Mouse (Mus musculus): ENCODE results near the gene Ccnd3.
A peak's percentile ranks its signal among the peaks of the same experiment; 100 is the strongest.

Gene Ccnd3

DNA sequence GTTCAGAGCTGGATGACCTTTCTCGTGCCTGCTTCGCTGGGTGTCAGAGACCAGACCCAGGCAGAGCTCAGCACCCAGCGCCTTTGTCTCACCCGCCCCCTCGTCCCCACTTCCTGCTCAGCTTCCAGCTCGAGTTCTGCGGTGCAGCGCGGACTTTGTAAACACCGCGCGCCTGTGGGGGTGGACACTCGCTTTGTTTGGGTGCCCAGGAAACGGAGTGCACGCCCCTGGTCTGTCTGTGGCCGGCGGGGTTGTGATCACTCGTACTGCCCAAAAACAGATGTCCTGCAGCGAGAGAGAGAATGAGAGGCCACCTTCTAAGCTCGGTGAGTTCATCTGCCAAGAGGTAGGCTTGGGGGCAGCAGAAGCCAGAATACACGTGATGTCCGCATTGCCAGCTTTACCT, at the start of gene Ccnd3:
TSS of gene Ccnd3 (plus strand) at position 111 of the 406 bp plus-strand sequence.
- peak; percentile 64 for DNase-seq (ENCODE audit: low spot score)

DNA sequence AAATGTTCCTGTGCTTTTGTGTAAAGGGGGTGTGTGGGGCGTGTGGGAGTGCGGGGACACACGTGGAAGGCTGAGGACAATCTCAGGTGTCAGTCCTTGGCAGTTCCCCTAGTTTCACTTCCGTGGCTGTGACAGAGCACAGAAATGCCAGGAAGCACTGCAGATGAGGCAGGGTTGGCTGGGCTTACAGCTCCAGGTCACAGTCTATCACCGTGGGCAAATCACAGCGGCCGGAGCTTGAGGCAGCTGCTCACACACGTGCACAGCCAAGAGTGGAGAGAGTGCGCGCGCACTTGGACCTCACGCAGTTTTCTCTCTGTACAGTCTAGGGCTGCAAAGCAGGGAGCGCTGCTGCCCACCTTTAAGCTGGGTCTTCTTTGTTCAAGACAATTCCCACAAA, 46.5 kb upstream of the Ccnd3 start:
- DNase-seq (ENCODE audit: low spot score): no peak

DNA sequence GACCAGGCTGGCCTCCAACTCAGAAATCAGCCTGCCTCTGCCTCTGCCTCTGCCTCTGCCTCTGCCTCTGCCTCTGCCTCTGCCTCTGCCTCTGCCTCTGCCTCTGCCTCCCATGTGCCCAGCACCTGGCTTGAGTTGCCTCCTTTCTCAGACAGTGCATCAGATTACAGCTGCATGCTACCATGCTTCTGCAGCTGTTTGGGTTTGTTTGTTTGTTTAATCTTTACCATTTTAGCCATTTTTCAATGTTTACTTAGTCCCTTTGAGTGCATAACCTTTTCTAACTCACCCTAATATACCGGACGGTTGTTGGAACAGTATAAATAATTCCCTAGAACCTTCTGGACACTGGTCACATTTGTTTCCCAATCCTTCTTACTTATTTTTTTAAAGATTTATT, 45.9 kb upstream of the Ccnd3 start:
- no peak for DNase-seq (ENCODE audit: low spot score)

DNA sequence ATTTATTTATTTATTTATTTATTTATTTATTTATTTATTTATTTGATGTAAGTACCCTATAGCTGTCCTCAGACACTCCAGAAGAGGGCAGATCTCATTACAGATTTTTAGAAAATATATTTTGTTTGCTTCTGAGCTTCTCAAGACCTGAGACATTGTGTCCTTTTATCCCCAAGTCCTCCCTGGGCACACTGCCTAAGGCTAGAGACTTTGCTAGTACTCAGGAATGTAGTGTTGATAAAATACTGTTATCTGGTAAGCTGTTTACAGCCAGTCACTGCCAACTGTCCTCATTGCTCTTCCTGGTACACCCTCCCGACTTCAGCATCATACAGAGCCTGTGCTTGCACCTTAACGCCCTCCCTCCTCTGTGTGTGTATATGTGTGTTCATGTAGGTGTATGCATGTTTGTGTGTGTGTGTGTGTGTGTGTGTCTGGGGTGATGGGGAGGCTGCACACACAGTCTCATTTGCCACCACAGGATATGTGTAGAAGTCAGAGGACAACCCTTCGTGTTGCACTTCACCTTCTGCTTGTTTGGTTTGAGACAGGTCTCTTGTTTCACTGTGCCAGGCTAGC, 45.4 kb upstream of the Ccnd3 start:
- no peak for DNase-seq (ENCODE audit: low spot score)

DNA sequence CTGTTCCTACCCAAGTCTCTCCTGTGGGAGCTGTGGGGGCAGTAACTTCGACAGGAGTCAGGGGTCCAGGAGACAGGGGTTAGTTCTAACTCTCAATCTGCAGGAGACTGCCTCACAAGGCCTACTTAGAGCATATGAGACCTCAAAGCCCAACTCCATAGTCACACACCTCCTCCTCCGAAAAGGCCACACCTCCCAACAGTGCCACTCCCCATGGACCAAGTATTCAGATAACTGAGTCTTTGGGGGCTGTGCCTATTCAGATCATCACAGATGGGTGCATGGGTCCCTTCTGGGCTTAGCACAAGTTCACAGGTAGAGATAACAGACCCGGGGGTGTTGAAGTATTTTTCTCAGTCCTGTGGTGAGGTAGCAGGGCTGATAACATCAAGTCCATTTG, 43.2 kb upstream of the Ccnd3 start:
- no peak for DNase-seq (ENCODE audit: low spot score)

DNA sequence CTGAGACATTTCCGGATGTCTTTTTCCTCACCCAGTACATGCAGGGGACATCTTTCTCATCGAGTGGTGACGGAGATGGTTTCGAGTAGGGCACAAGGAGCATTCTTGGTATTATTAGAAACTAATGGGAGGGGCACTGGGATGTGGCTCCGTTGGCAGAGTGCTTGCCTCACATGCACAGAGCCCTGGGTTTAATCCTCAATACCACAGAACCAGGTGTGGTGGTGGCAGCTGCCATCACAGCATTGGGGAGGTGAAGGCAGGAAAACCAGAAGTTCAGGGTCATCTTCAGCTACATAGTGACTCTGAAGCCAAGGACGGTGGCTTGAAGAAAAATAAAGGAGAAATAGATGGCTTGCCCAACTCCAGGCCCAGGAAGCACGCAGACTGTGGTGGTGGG, 42.6 kb upstream of the Ccnd3 start:
- DNase-seq (ENCODE audit: low spot score): no peak

DNA sequence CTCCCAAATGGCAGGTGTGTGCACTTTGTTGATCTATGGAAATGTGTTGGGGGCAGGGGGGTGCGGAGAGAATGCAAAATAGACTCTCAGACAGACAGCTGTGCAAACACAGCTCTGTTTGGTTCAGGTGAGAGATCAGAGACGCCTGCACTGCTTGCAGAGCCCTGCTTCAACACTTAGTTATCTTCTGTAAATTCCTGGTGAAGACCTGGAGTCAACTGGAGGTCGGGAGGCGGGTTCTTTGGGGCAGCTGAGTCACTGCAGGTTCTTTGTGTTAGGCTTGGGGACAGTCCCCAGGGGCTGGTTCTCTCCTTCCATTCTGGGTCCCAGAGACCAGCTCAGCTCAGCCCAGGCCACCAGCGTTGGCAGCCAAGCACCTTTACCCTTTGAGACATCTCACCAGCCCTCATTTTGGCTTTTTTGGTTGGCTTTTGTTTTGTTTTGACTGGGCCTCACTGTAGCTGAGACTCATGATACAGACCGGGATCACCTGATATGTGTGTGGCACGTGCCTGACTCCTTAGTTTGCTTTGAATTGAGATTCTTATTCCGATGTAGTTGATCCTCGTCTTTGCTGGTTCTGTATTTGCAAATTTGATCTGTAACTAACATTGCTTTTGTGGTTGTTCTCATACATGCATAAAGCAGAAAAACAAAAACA, 42.0 kb upstream of the Ccnd3 start:
- no peak for DNase-seq (ENCODE audit: low spot score)

DNA sequence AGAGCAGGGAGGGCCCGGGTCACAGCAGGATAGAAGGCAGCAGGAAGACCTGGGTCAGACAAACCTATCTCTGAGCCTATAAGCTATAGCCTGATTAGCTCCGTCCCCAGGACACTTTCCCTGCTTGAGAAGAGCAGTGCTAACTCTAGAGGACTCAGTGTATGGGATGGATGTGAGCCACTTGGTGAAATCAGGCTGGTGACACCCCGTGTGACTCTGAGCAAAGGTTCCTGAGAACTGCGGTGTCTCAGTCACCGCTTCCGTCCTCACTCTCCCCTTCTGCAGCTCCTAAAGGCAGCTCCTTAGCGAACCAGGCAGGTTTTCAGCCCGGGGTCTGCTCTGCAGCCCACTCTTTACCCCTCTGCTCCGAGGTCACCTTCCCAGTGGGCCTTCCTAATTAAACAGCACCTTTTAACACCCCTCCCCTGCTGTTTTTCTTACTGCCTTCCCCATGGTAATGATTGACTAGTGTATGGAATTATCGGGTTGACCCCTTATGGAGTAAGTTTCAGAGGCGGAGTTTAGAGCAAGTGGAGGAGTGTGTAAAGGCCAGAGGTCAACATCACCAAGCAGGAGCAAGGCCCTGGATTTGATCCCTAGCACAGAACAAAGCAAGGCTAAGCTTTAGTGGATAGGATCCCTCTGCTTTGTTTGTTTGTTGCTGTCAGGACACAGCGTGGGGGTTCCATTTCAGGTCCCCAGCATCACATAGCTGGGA, 40.4 kb upstream of the Ccnd3 start:
- no peak for DNase-seq (ENCODE audit: low spot score)

DNA sequence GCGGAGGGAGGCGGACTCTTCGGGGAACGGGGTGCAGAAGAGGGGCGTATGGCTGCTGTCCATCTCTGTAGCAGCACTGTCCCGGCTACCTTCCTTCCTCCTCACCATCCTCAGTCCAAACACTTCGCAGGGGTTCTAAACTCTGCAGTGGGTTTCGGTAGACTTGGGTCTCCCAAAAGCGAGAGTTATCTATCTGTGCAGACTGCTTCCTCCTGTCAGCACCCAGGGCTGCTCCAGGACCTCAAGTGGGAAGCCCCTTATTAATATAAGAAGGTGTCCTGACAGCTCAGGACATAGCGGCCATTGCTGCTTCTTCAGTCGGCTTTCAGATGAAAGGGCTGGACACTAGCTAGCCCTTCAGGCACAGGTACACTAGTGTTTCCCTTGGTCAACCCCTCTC, 39.8 kb upstream of the Ccnd3 start:
- DNase-seq (ENCODE audit: low spot score): no peak

DNA sequence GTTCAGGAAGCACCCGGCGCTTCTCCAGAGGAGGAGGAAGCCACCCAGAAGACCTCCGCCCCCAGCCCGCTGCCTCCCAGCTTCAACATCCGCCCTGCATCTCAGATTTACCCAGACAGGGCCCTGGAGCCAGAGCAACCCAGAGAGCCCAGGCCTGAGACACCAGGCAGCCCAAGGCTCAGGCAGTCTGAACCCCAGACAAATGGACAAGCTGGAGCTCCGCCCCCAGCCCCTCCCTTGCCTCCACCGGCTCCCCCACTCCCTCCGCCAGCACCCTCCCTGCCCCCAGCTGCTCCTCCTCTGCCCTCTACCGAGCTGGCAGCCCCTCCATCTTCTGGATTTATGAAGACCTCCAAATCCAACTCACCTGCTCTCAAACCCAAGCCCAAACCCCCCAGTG, 38.6 kb upstream of the Ccnd3 start:
- no peak for DNase-seq (ENCODE audit: low spot score)

DNA sequence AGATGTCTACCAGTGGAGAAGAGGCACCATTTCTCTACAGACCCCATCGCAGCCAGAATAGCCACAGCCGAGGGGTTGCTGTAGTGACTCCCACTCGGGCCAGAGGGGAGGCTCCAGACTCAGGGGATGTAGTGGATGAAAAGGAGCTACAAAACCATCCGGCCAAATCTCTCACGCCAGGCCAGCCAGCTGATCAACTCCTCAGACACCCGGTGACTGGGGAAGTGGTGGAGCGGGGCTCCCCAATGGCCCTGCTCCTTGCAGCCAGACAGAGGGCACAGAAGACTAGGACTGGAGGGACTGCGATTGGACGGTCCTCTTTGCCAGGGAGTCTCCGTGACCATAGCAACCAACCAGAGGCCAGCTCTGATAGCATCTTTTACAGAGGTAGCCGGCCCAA, 37.2 kb upstream of the Ccnd3 start:
- DNase-seq (ENCODE audit: low spot score): no peak

DNA sequence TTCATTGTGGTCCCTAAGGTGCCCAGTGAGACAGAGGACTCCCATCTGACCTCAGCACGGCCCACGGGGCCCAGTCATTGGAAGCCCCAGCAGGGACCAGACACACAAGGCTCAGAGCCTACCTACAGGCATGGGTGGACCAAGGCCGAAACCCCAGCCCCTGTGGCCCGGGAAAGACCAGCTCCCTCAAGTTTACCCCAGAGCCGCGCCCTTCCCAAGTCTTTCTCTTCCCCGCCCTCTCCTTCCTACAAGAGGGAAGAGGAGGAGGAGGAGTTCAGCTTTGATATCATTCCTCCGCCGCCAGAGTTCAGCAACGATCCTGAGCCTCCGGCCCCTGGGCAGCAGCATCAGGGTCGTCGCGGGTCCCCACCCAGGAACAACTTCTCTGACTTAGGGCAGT, 36.8 kb upstream of the Ccnd3 start:
- no peak for DNase-seq (ENCODE audit: low spot score)

DNA sequence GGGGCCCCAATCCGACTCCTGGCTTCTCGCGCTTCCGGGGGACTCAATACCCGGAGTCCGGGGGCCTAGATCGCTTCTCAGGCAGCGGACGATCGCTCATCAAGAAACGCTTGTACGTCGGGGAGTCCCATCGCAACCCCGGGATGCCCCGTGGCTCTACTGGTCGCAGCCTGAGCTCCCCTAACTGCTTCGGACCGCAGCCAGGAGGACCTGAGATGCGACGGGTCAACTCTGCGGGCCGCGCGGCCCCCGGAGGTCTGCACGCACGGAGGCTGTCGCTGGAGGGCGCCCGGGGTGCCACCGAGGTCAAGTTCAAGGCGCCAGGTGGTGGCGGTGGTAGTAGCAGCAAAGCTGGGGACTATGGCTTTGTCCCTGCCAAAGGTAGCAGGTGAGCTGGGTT, 36.4 kb upstream of the Ccnd3 start:
- no peak for DNase-seq (ENCODE audit: low spot score)

DNA sequence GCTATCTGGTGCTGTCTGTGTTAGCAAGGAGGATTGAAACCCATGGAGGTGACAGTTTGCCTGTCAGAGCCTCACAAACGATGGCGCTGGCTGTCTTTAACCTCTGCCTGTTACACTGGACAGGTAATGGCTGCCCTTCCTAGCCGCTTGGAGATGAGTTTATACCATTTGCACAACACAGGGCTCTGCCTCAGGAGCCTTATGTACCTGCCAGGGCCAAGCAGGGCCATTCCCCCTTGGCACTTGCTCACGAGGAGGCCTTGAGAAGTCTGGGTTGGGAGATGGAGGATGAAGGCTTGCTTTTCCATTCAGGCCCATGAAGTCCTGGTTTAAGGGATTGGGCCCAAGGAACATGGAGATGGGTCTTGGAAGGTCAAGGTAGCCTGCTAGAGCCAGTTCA, 35.2 kb upstream of the Ccnd3 start:
- DNase-seq (ENCODE audit: low spot score): no peak

DNA sequence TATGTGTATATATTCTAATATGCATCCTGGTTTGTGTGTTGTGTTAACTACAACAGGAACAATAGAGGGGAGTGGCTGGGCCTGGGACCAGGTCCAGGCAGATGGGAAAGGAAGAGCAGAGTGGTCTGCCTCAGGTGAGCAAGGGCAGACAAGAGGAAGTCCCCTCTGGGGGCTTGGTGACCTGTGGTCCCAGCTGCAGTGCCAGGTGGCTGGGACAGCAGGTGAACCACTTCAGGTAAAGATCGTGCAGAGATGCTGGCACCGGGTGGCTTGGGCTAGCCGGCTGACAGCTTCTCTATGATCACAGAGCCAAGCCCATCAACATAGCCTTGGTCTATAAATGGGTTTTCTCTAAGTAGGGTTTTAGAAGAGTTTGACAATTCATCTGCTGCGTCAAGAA, 34.7 kb upstream of the Ccnd3 start:
- DNase-seq (ENCODE audit: low spot score): no peak

DNA sequence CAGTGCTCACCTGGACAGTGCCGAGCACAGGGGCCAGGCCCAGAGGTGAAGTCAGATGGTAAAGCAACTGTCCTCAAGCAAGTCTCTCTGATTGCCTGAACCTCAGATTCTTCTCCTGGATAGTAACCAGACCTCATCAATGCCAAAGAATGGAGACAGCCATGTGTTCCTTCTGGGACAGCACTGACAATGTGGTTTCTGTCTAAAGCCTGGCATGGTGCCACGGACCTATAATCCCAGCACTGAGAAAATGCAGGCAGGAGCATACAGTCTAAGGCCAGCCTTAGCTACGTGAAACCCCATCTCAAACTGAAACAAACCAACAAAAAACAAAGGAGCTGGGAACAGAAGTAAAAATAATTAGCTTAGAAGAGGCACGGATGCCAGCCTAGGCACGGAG, 34.2 kb upstream of the Ccnd3 start:
- DNase-seq (ENCODE audit: low spot score): no peak

DNA sequence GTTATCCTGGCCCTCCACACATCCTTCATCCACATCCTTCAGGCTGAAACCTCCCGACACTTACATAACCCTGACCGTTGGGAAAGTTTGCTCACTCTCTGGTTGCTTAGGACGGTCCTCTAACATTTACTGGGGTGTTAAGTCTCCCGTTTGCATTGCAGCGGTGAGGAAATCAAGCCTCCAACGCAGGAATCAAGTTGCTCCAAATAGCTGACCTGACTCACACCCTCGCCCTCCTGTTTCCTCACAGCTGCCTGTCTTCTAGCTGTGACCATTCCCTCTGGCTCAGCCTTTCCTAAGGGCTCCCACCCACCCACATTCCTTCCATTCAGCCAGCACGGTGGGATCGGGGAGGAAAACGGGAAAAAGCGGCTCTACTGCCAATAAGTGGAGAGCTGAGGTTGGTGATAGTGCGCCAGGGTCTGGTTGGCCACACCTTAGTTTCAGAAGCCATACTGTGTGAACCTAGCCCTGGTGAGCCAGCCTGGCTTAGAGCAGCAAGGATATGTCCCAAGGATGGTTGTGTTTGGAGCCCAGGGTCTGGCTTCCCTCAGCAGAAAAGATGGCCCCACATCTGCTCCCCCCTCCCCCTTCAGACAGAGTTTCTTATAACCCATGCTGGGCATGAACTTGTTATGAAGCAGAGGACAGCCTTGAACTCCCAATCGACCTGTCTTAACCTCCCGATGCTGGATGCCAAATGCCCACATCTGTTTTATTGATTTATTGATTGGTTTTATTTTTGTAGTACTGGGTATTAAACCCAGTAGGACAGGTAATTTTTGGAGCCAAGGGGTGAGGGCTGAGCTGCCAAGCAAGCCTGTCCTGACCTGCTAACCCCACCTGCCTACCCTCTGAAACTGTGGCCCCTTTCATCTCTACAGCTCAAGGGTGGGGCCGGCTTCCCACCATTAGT, 32.2 kb upstream of the Ccnd3 start:
- no peak for DNase-seq (ENCODE audit: low spot score)

DNA sequence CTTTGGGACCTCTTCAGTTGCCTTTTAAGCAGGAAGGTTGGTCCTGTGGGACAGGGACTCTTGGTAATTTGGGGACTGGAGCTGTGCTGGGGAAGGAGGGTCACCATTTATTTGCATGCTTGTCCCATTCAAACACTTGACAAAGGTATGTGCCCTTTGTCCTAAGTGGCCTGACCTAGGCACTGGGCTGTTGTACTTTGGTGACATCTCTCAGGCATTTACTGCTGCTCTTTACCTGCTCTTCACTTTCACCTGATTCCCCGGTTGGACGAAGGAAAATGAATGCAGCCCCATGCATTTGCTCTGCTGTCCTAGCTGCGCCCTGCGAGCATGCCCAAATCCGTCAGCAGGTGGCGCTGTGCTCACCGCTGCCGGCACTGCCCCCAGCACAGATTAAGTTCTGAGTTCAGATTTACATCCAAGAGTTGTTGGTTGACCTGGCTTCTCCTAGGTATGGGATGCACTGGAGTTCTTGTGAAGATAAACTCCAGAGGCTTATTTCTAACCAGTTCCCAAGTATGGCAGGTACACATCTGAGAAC, 31.3 kb upstream of the Ccnd3 start:
- peak; percentile 72 for DNase-seq (ENCODE audit: low spot score)

DNA sequence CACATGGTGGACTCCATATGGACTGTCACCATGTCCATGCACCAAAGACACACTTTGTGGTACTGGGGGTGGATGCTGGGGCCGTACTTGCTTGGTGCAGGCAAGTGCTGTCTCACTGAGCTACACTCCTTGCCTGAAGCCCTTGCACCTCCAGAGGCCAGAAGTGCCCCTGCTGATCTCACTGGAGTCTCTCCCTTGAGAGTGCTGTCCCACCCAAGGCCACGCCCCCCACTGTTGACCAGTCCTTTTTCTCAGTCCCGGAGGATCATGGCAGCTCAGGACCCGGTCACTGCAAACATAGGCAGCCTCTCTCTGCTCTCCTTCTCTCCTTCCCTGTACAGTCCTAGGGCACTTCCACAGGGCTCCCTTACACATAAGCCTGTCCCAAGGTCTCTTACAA, 30.6 kb upstream of the Ccnd3 start:
- no peak for DNase-seq (ENCODE audit: low spot score)

DNA sequence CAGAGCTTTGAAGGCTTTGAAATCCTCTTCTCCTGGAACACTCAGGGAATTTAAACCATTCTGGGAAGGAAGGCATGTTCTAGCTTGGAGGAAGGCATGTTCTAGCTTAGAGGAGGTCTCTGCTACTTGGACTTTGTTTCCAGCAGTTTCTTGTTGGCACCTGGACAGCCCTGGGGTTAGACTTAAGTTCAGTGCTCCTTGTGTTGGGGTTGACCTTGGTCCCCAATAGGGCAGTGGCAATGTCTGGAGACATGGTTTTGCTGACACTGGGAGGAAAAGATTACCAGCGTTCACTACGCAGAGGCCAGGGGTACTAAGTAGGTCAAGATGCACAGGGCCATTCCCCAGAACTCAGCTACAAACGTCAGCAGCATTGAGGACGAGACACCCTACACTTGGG, 29.7 kb upstream of the Ccnd3 start:
- no peak for DNase-seq (ENCODE audit: low spot score)

DNA sequence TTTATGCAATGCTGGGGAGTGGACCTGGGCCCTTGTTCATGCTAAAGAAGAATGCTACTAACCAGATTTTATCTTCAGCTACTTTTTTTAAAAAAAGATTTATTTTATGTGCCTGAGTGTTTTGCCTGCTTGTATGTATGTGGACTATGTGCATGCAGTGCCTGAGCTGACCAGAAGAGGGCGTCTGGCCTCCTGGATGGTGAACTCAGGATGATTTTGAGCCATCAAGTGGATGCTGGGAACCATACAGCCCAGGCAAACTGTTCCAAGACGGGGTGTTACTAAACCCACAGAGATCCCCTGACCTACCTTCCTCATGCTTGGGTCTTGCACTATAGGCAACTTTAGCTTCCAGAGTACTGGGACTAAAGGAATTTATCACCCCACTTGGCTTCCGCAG, 29.1 kb upstream of the Ccnd3 start:
- DNase-seq (ENCODE audit: low spot score): no peak

DNA sequence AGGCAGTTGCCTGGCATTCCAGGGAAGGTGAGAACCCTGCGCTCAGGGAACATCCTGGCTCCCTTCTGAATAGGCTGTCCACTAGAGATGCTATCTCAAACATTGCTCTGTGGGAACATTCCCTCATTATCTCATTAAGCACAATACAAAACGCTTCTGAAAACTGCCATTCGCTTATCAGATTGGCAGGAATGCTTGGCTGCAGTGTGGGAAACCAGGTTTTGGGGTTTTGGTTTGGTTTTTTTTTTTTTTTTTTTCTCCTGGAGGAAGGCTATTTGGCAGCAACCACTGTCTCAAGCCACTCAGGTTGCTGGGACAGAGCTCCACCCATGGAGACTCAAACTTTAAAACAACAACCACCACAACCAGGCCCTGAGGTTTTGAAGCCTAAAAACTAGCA, 25.0 kb upstream of the Ccnd3 start:
- no peak for DNase-seq (ENCODE audit: low spot score)
